Mouse (Mus musculus) neural tube, embryonic 15.5 days (tissue): ENCODE data around the gene Sec61a2. TPM values are rescaled to one million over a fixed set of nuclear protein-coding genes. Genes with fewer than 3 reads are reported as not detected.

ENCODE experiments used
- ATAC-seq: fragments of 200-750 bp; cut with Nextera tagmentation; 2 replicates; pipeline ENCODE4 v1.8.0; 2017; ENCODE audit warnings: mild to moderate bottlenecking, moderate TSS enrichment, moderate library complexity; ENCODE audit not compliant: low FRiP score
- H3K27ac ChIP-seq: fragments of 300-500 bp; sonication (generic); replicated peaks from 2 replicates; pipeline ENCODE4 v1.5.1; 2015; ENCODE audit warnings: mild to moderate bottlenecking, inconsistent platforms
- H3K27me3 ChIP-seq: fragments of 300-500 bp; sonication (generic); replicated peaks from 2 replicates; pipeline ENCODE4 v1.6.1; 2015; ENCODE audit warnings: inconsistent platforms
- H3K36me3 ChIP-seq: fragments of 300-500 bp; sonication (generic); 2 replicates; pipeline ENCODE4 v1.6.1; 2015; ENCODE audit warnings: inconsistent platforms
- H3K4me1 ChIP-seq: fragments of 300-500 bp; sonication (generic); 2 replicates; pipeline ENCODE4 v1.6.1; 2015; ENCODE audit warnings: inconsistent platforms
- H3K4me2 ChIP-seq: fragments of 300-500 bp; sonication (generic); 2 replicates; pipeline ENCODE4 v1.6.1; 2015; ENCODE audit warnings: inconsistent platforms, mild to moderate bottlenecking, moderate library complexity
- H3K4me3 ChIP-seq: fragments of 300-500 bp; sonication (generic); replicated peaks from 2 replicates; pipeline ENCODE4 v1.5.1; 2015; ENCODE audit warnings: mild to moderate bottlenecking, inconsistent platforms
- H3K9ac ChIP-seq: fragments of 300-500 bp; sonication (generic); replicated peaks from 2 replicates; pipeline ENCODE4 v1.6.1; 2015; ENCODE audit warnings: mild to moderate bottlenecking, inconsistent platforms
- H3K9me3 ChIP-seq: fragments of 300-500 bp; sonication (generic); replicated peaks from 2 replicates; pipeline ENCODE4 v1.6.1; 2016; ENCODE audit warnings: inconsistent platforms
- WGBS: fragments of 180-500 bp; shearing (Covaris S2); methylation state at CpG from one replicate; pipeline ENCODE4 v1.1.7; 2015; ENCODE audit warnings: mixed read lengths; 5-methylcytosine and 5-hydroxymethylcytosine counted together
- polyA plus RNA-seq: library from polyadenylated mRNA; unstranded; fragments of >200 nt; fragmentation: Nextera tagmentation; extraction: Ambion mirVana; gene quantifications from 2 replicates; pipeline ENCODE4 v1.2.1, GENCODE M21; 2015

The Sec61a2 gene
- 118 and 122 TPM in 2 replicates for polyA plus RNA-seq

DNA sequence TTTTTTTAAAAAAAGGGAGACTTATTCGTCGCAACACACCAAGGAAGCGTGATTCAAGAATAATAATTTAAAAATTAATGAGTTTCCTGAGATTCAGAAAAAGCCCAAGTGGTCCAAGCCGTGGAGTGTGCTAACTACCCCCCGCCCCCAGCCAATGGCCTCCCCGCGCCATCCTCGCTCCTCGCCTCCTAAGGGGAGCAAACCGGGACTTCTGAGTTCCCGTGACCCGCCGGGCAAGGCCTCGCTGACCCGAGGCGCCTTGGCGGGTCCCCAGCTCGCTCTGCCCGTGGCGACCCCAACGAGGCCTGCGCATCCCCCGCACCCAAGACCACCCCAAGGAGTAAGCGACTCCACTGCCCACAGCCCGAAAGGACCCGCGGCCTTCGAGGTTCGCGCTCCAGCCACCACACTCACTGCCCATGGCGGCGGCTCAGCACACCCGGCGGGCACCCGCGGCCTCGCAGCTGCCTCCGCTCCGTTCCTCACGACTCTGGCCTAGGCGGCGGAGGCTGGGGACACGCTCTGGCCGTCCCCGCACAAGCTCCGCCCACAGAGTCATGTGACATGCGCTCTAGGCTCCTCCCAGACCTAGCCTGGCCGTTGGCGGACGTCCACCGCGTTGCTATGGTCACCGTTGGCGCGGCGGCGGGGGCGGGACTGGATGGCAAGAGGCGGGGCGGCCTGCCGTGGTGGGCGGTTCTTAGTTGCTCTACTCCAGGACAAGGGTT, at the start of gene Sec61a2:
Sec61a2 (minus strand) TSS at position 590 of the 728 bp plus-strand sequence.
- ATAC-seq, result peak; percentile 100
- Histone ChIP-seq H3K4me3 (peak within 1 kb of the TSS; percentile 93), H3K4me2 (peak within 1 kb of the TSS; percentile 52), H3K36me3 (peaks cover 15% of the 10 kb centered on the region; the same call in 1 of the 2 replicates), H3K27ac (peak within 1 kb of the TSS; percentile 82), H3K9me3 (no peaks in the 10 kb centered on the region), H3K9ac (peak within 1 kb of the TSS; percentile 91), H3K4me1 (peaks cover 16% of the 10 kb centered on the region), H3K27me3 (no peaks in the 10 kb centered on the region)
- WGBS, result under 1% methylated on average over 62 of the region's 62 CpGs

GRCm38 (mm10) chr2:5943071-5943470, 47.8 kb upstream of the Sec61a2 start:
- Histone ChIP-seq H3K9me3 (no peaks in the 10 kb centered on the region), H3K4me2 (peak overlapping the region; percentile 66), H3K36me3 (no peaks in the 10 kb centered on the region), H3K4me3 (peak overlapping the region; percentile 69), H3K27me3 (no peaks in the 10 kb centered on the region), H3K4me1 (peaks cover 27% of the 10 kb centered on the region), H3K27ac (no peak overlapping the region), H3K9ac (no peak overlapping the region; the same call in 1 of the 2 replicates)
- ATAC-seq, result peak; percentile 15
- WGBS, result 44% methylated on average over 4 of the region's 4 CpGs

DNA sequence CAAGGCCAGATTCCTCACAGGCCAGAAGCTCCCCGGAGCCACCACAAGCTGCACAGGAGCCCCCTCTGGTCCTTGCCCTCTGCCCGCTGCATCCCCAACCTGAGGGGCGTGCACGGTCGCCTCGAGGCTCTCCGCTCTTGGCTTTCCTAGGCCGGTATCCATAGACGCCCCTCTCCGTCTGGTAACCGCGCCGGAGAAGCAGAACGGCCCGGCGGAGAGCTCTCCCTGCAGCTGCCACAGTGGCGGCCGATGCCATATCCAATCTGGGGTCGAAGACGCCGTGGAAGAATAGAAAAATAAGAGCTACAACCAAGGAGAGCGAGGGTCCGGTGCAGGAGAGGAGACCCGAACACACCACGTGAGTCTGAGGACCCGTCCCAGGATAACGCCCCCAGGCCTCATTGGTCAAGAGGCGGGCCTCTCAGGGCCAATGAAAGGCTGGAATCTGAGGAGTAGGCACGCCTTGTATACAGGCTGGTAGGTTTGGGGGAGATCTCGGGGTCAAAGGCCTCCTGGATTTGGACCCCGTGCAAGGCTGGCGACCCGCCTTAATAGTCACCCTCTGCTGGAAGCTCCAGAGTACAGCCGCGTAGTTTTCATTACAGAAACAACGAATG, 47.3 kb upstream of the Sec61a2 start, which contains the start of gene Dhtkd1:
Dhtkd1 (minus strand) TSS at position 377 of the 617 bp plus-strand sequence.
- ATAC-seq, result peak; percentile 96
- peaks cover 27% of the 10 kb centered on the region for H3K4me1 ChIP-seq
- H3K4me2 ChIP-seq, result peak within 1 kb of the TSS; percentile 66
- no peaks in the 10 kb centered on the region for H3K36me3 ChIP-seq
- peak within 1 kb of the TSS; percentile 69 for H3K4me3 ChIP-seq
- H3K9ac ChIP-seq, result peak within 1 kb of the TSS; percentile 73
- H3K27ac ChIP-seq, result peak within 1 kb of the TSS; percentile 66
- under 1% methylated on average over 36 of the region's 36 CpGs for WGBS
- H3K27me3 ChIP-seq, result no peaks in the 10 kb centered on the region
- H3K9me3 ChIP-seq, result no peaks in the 10 kb centered on the region

DNA sequence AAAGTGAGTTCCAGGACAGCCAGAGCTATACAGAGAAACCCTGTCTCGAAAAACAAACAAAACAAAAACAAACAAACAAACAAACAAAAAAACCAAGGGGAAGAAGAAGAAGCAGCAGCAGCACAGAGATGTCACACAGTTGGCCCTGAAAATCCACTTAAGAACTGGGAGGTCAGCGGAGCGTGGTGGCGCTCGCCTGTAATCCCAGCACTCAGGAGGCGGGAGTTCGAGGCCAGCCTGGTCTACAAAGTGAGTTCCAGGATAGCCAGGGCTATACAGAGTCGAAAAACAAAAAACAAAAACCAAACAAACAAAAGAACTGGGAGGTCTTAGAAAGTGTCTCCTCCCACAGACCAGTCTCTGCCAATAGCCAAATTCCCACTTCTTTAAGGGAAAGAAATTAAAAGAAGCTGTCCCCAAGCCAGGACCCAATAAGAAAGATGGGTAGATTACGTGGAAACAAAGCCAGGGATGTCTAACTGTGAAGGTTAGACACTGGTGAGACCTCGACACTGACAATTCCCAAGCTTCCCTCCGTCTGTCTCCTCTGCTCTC, 46.7 kb upstream of the Sec61a2 start:
- peaks cover 27% of the 10 kb centered on the region for H3K4me1 ChIP-seq
- H3K4me3 ChIP-seq, result peak overlapping the region; percentile 69
- H3K36me3 ChIP-seq, result no peaks in the 10 kb centered on the region
- no peaks in the 10 kb centered on the region for H3K9me3 ChIP-seq
- no peaks in the 10 kb centered on the region for H3K27me3 ChIP-seq
- 60% methylated on average over 11 of the region's 11 CpGs for WGBS
- peak overlapping the region; percentile 73 for H3K9ac ChIP-seq
- H3K4me2 ChIP-seq, result peak overlapping the region; percentile 66
- peak overlapping the region; percentile 66; the same call in 1 of the 2 replicates for H3K27ac ChIP-seq
- 0 out of 2 replicates have a peak, but pooled peaks have one; percentile 30 for ATAC-seq

GRCm38 (mm10) chr2:5940936-5941335, 45.7 kb upstream of the Sec61a2 start:
- H3K27me3 ChIP-seq, result no peaks in the 10 kb centered on the region
- no peaks in the 10 kb centered on the region for H3K9me3 ChIP-seq
- no peak overlapping the region for H3K4me3 ChIP-seq
- no peak for ATAC-seq
- no peak overlapping the region for H3K27ac ChIP-seq
- H3K4me1 ChIP-seq, result peaks cover 27% of the 10 kb centered on the region
- H3K9ac ChIP-seq, result no peak overlapping the region
- H3K4me2 ChIP-seq, result no peak overlapping the region
- WGBS, result 96% methylated on average over 9 of the region's 9 CpGs
- no peaks in the 10 kb centered on the region for H3K36me3 ChIP-seq

DNA sequence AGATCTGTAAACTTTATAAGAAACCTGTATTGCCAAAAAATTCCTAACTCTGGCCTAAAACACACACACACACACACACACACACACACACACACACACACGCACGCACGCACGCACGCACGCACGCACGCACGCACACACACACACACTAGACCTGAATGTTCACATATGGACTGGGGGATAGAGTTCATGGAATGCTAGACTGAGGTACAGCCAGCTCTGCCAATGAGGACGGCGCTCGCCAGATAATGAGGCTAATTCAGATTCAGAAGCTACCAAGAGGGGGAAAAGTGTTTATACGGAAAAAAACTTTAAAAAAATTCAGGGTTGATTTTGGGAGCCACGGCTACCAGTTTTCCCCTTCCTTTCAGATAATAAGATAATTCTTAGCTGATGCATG, 44.7 kb upstream of the Sec61a2 start:
- H3K4me1 ChIP-seq, result peaks cover 27% of the 10 kb centered on the region
- ATAC-seq, result no peak
- H3K27me3 ChIP-seq, result no peaks in the 10 kb centered on the region
- WGBS, result 86% methylated on average over 14 of the region's 14 CpGs
- no peaks in the 10 kb centered on the region for H3K9me3 ChIP-seq
- no peaks in the 10 kb centered on the region for H3K36me3 ChIP-seq
- H3K4me3 ChIP-seq, result no peak overlapping the region
- no peak overlapping the region for H3K9ac ChIP-seq
- H3K4me2 ChIP-seq, result no peak overlapping the region
- no peak overlapping the region for H3K27ac ChIP-seq

DNA sequence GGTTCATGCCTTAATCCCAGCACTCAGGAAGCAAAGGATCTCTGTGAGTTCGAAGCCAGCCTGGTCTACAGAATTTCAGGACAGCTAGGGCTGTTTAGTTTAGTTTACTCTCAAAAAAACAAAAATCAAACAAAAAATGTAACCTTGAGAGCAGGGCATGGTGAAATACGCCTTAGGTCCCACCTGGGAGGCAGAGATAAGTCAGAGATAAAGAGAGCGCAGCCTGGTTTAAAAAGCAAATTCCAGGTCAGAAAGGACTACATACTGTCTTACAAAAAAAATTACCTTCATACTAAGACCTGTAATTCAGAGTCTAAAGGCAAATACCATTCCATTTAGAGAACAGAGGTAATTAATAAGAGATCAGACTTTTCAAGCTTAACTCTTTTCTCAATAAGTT, 44.1 kb upstream of the Sec61a2 start:
- Histone ChIP-seq H3K27me3 (no peaks in the 10 kb centered on the region), H3K4me2 (no peak overlapping the region), H3K36me3 (no peaks in the 10 kb centered on the region), H3K4me1 (peaks cover 27% of the 10 kb centered on the region), H3K9me3 (no peaks in the 10 kb centered on the region), H3K9ac (no peak overlapping the region), H3K27ac (no peak overlapping the region), H3K4me3 (no peak overlapping the region)
- WGBS, result 95% methylated on average over 3 of the region's 3 CpGs
- no peak for ATAC-seq

- H3K36me3 ChIP-seq, result no peaks in the 10 kb centered on the region
- WGBS, result 78% methylated on average over 4 of the region's 4 CpGs
- H3K9me3 ChIP-seq, result no peaks in the 10 kb centered on the region
- H3K9ac ChIP-seq, result no peak overlapping the region
- no peak for ATAC-seq
- H3K4me3 ChIP-seq, result no peak overlapping the region
- H3K4me2 ChIP-seq, result no peak overlapping the region
- peaks cover 12% of the 10 kb centered on the region for H3K4me1 ChIP-seq
- H3K27ac ChIP-seq, result no peak overlapping the region
- no peaks in the 10 kb centered on the region for H3K27me3 ChIP-seq
Measured at GRCm38 (mm10) chr2:5936550-5936949, 41.3 kb upstream of the Sec61a2 start.

DNA sequence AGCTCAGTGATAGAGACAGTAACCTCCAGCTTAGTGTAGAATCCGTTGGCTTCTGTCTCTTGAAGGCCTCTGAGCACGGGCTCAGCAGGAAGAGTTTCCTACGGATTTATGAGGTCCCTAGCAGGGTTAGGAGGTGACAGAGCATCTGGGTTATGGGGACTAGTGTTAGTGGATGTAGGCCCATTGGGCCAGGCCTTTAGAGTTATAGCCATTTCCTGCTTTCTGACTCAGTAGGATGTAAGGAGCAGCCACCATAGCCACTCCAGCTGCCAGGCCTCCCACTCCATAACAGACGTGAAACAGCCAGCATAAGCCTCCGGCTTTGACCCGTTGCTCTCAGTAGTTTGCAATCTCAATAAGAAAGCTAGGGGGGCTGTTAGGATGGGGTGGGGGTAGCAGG, 40.8 kb upstream of the Sec61a2 start:
- Histone ChIP-seq H3K9me3 (no peaks in the 10 kb centered on the region), H3K4me3 (no peak overlapping the region), H3K27me3 (no peaks in the 10 kb centered on the region), H3K27ac (no peak overlapping the region), H3K4me1 (peaks cover 7% of the 10 kb centered on the region), H3K4me2 (no peak overlapping the region), H3K36me3 (peaks cover 1% of the 10 kb centered on the region; the same call in 1 of the 2 replicates), H3K9ac (no peak overlapping the region)
- 0 out of 2 replicates have a peak, but pooled peaks have one; percentile 31 for ATAC-seq
- 71% methylated on average over 6 of the region's 6 CpGs for WGBS

DNA sequence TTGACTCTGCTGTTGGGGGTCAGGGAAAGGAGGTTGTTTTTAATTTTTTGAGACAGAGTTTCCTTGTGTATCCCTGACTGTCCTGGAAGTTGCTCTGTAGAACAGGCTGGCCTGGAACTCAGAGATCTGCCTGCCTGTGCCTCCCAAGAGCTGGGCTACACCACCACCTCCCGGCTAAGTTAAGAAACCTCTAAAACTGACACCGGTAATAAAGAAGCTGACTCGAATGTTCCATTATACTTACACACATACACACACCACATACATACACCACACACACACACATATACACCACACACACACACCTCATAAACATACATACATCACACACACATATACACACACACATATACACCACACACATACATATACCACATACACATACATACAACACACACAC, 39.7 kb upstream of the Sec61a2 start:
- H3K4me2 ChIP-seq, result no peak overlapping the region
- no peak for ATAC-seq
- H3K4me1 ChIP-seq, result no peaks in the 10 kb centered on the region
- peaks cover 12% of the 10 kb centered on the region for H3K36me3 ChIP-seq
- no peak overlapping the region for H3K4me3 ChIP-seq
- no peaks in the 10 kb centered on the region for H3K27me3 ChIP-seq
- no peak overlapping the region for H3K9ac ChIP-seq
- no peaks in the 10 kb centered on the region for H3K9me3 ChIP-seq
- 100% methylated on average over 3 of the region's 3 CpGs for WGBS
- H3K27ac ChIP-seq, result no peak overlapping the region

DNA sequence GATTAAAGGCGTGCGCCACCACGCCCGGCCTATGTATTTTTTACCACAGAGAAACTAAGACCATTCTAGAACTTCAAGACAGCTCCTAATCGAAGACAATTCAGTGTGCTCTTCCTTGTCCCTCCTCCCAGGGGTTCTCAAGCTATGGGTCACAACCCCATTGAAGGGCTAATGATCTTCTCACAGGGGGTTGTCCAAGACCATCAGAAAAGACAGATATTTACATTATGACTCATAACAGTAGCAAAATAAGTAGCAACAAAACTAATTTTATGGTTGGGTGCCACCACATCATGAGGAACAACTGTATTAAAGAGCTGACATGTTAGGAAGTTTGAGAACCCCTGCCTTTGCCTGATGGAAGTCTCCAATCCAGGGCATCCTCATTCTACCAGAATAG, 36.7 kb upstream of the Sec61a2 start:
- no peaks in the 10 kb centered on the region for H3K4me1 ChIP-seq
- no peaks in the 10 kb centered on the region for H3K27me3 ChIP-seq
- no peak overlapping the region for H3K4me2 ChIP-seq
- H3K9ac ChIP-seq, result no peak overlapping the region
- ATAC-seq, result no peak
- peaks cover 28% of the 10 kb centered on the region for H3K36me3 ChIP-seq
- no peaks in the 10 kb centered on the region for H3K9me3 ChIP-seq
- H3K27ac ChIP-seq, result no peak overlapping the region
- 96% methylated on average over 5 of the region's 5 CpGs for WGBS
- no peak overlapping the region for H3K4me3 ChIP-seq
